ENCODE assay signal across 8 mouse cellular contexts in genomic region chr2:44311216-44311615, GRCm38 (mm10).
DNase-seq lines count a peak whose midpoint lies in the region; ATAC-seq and TF ChIP-seq lines count a peak whose summit lies in the region.

No protein-coding gene starts in this region.

- no peak overlapping the region; the same call in 1 of the 2 replicates for H3K4me3 ChIP-seq in lung, postnatal 0 days (ENCODE audit: low read depth, low read length)
- H3K4me3 ChIP-seq in forebrain, embryonic 14.5 days (ENCODE audit: low read depth, low read length) = 0 out of 2 replicates have a peak overlapping the region, but pooled peaks have one; percentile 2
- peak overlapping the region; percentile 20 for H3K4me3 ChIP-seq in limb, embryonic 13.5 days
- no peak overlapping the region for H3K4me3 ChIP-seq in stomach, embryonic 15.5 days (replicated peaks)

- H3K4me1 ChIP-seq in lung, postnatal 0 days (ENCODE audit: insufficient read depth, low read depth, low read length) = no peaks in the 10 kb centered on the region
- H3K4me1 ChIP-seq in forebrain, embryonic 14.5 days (ENCODE audit: control insufficient read depth, insufficient read depth, low read length) = peaks cover 13% of the 10 kb centered on the region
- peaks cover 15% of the 10 kb centered on the region for H3K4me1 ChIP-seq in limb, embryonic 13.5 days
- H3K4me1 ChIP-seq in stomach, embryonic 15.5 days = no peaks in the 10 kb centered on the region

- no peak for DNase-seq in lung, postnatal 0 days (ENCODE audit: low spot score)
- no peak for DNase-seq in lung, postnatal 36 days
- DNase-seq in forebrain, embryonic 14.5 days (ENCODE audit: low spot score) = peak; percentile 42
- no peak for DNase-seq in adrenal gland, adult (ENCODE audit: inconsistent age in 2 of 2, low spot score in 1 of 2)
- no peak for DNase-seq in urinary bladder, postnatal 14 days (ENCODE audit: low spot score)
- DNase-seq in right cerebral cortex, adult 18-20 months = no peak

- TF ChIP-seq EP300 in lung, postnatal 0 days (IDR thresholded peaks at IDR 0.05) = no peak

- no peak overlapping the region for H3K9ac ChIP-seq in lung, postnatal 0 days (replicated peaks; ENCODE audit: low read depth)
- H3K9ac ChIP-seq in forebrain, embryonic 14.5 days (ENCODE audit: low read length) = peak overlapping the region; percentile 0; the same call in 1 of the 2 replicates
- no peak overlapping the region for H3K9ac ChIP-seq in limb, embryonic 13.5 days
- H3K9ac ChIP-seq in stomach, embryonic 15.5 days = no peak overlapping the region

- TF ChIP-seq CTCF in lung, postnatal 0 days (IDR thresholded peaks at IDR 0.05) = no peak

- H3K9me3 ChIP-seq in lung, postnatal 0 days (ENCODE audit: low read length) = no peaks in the 10 kb centered on the region
- no peaks in the 10 kb centered on the region for H3K9me3 ChIP-seq in forebrain, embryonic 14.5 days (replicated peaks; ENCODE audit: control insufficient read depth, low read length)
- H3K9me3 ChIP-seq in limb, embryonic 13.5 days = no peaks in the 10 kb centered on the region
- no peaks in the 10 kb centered on the region for H3K9me3 ChIP-seq in stomach, embryonic 15.5 days

- H3K27me3 ChIP-seq in lung, postnatal 0 days (replicated peaks; ENCODE audit: insufficient read depth, low read length) = no peaks in the 10 kb centered on the region
- H3K27me3 ChIP-seq in forebrain, embryonic 14.5 days (replicated peaks; ENCODE audit: control insufficient read depth, insufficient read depth, low read length) = no peaks in the 10 kb centered on the region
- no peaks in the 10 kb centered on the region for H3K27me3 ChIP-seq in limb, embryonic 13.5 days
- H3K27me3 ChIP-seq in stomach, embryonic 15.5 days (replicated peaks) = no peaks in the 10 kb centered on the region

- 28% methylated on average over 10 of the region's 10 CpGs for WGBS in lung, postnatal 0 days
- WGBS in forebrain, embryonic 14.5 days = 4% methylated on average over 10 of the region's 10 CpGs
- 6% methylated on average over 10 of the region's 10 CpGs for WGBS in limb, embryonic 13.5 days
- WGBS in stomach, embryonic 15.5 days = 30% methylated on average over 10 of the region's 10 CpGs

- H3K36me3 ChIP-seq in lung, postnatal 0 days (ENCODE audit: insufficient read depth, low read length) = no peaks in the 10 kb centered on the region
- no peaks in the 10 kb centered on the region for H3K36me3 ChIP-seq in forebrain, embryonic 14.5 days (ENCODE audit: control insufficient read depth, insufficient read depth, low read length)
- no peaks in the 10 kb centered on the region for H3K36me3 ChIP-seq in limb, embryonic 13.5 days
- H3K36me3 ChIP-seq in stomach, embryonic 15.5 days = no peaks in the 10 kb centered on the region

- no peak for ATAC-seq in lung, postnatal 0 days
- peak; percentile 66 for ATAC-seq in forebrain, embryonic 14.5 days
- peak; percentile 87 for ATAC-seq in limb, embryonic 13.5 days (ENCODE audit: low FRiP score, low read depth)
- ATAC-seq in stomach, embryonic 15.5 days (ENCODE audit: insufficient read depth, low FRiP score, low read depth) = no peak

- H3K27ac ChIP-seq in lung, postnatal 0 days (ENCODE audit: low read length) = no peak overlapping the region
- H3K27ac ChIP-seq in forebrain, embryonic 14.5 days (ENCODE audit: low read depth, low read length) = peak overlapping the region; percentile 44; the same call in 1 of the 2 replicates
- no peak overlapping the region for H3K27ac ChIP-seq in limb, embryonic 13.5 days
- no peak overlapping the region for H3K27ac ChIP-seq in stomach, embryonic 15.5 days

- H3K4me2 ChIP-seq in lung, postnatal 0 days (replicated peaks; ENCODE audit: low read depth, low read length) = 0 out of 2 replicates have a peak overlapping the region, but pooled peaks have one; percentile 25
- peak overlapping the region; percentile 31 for H3K4me2 ChIP-seq in forebrain, embryonic 14.5 days (ENCODE audit: low read length)
- peak overlapping the region; percentile 54 for H3K4me2 ChIP-seq in limb, embryonic 13.5 days (replicated peaks)
- peak overlapping the region; percentile 25; the same call in 1 of the 2 replicates for H3K4me2 ChIP-seq in stomach, embryonic 15.5 days

Comparison
In these comparisons a context has a peak if more than half of its experiments do, and no peak if none do; other contexts are left out.
1. ATAC-seq: peak in forebrain, embryonic 14.5 days (single experiment) and limb, embryonic 13.5 days (single experiment); none in lung, postnatal 0 days (single experiment) and stomach, embryonic 15.5 days (single experiment).
2. H3K4me3 ChIP-seq: peak in forebrain, embryonic 14.5 days (single experiment) and limb, embryonic 13.5 days (single experiment); none in lung, postnatal 0 days (single experiment) and stomach, embryonic 15.5 days (single experiment).
3. Peak in every context shown above with its lines, with median percentiles within 50 percentile points of each other: H3K4me2 ChIP-seq.